Mouse (Mus musculus): Measurements from ENCODE around the gene Olfr430.
"Not testable (repeated sequence)": the region's sequence is repeated elsewhere in the genome, so short reads cannot be mapped to it uniquely, and the experiment has no call there.

Olfr430 gene

DNA sequence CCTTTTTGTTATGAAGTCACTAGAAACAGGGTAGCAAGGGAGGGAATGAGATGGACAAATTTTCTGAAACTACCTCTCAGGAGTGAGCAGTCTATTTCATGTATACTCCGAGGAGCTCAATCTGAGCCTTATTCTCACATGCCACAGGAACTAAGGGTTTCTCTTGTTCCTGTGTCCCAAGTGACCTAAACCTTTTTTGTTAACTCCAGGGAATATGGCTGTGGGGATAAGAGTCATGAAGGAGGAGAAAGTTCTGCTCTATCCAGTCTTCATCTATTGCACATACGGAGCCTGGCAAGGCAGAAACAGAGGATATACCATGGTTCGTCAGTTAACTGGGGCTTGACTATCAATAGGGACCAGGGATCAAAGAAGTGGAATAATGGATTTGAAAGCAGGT, at the start of gene Olfr430:
Olfr430 (plus strand) TSS at position 301 of the 400 bp plus-strand sequence.
- DNase-seq (ENCODE audit: low read depth, low spot score) = no peak

DNA sequence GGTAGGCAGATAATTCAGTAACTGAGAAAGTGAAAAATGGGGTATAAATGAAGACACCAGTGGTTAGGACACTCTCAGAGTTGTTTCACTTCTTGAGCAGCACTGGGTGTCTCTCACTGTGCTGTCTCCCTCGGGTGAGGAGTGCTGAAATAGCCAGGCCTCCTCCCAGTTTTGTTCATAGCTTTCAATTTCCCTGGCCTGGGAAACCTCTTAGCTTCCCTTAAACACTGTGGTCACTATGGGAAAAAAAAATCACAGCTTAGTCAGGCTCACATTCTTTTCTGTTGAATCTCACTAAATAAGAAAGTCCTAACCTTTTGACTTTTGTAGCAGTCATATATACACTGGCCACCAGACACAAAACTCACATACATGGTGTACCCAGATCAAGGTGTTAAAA, 34.7 kb upstream of the Olfr430 start, which contains the start of gene Ifi205:
Ifi205 (minus strand) TSS at position 113 of the 400 bp plus-strand sequence.
- DNase-seq (ENCODE audit: low read depth, low spot score) = peak; percentile 73

DNA sequence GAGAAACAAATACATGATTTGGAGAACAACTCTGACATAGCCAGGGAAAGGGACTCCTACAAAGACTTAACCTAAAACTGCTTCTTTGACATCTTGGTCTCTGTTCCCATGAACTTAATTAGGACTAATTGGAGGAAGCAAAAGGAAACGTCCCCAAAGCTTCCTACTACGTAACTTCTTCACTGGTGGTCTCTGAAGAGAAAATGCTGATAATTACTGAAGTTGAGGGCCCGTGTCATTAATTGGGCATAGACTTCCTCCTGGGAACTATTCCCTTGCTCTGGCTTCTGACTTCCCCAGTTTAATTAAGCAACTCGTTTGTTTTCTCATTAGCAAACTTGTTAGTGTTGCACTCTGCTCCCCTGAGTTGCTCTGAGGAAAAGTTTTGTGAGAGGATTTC, 30.6 kb upstream of the Olfr430 start:
- DNase-seq (ENCODE audit: low read depth, low spot score) = no peak

DNA sequence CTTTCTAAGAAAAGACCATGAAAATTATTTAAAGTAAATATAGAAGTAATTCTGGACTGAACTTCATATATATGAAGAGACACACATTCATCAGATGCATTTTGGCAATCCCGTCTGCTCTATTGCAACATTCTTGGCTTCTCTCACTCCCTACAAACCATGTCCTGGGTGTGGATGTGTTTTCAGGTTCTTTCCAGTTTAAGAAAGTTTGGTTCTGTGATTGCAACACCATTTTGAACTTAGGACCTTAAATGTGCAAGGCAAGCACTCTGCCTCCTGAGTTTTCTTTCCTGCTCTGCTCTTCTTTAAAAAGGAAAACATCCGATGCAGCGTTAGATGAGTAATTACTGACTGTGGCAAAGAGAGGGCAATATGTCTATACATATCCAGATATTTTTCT, 27.9 kb upstream of the Olfr430 start:
- DNase-seq (ENCODE audit: low read depth, low spot score) = peak; percentile 60

DNA sequence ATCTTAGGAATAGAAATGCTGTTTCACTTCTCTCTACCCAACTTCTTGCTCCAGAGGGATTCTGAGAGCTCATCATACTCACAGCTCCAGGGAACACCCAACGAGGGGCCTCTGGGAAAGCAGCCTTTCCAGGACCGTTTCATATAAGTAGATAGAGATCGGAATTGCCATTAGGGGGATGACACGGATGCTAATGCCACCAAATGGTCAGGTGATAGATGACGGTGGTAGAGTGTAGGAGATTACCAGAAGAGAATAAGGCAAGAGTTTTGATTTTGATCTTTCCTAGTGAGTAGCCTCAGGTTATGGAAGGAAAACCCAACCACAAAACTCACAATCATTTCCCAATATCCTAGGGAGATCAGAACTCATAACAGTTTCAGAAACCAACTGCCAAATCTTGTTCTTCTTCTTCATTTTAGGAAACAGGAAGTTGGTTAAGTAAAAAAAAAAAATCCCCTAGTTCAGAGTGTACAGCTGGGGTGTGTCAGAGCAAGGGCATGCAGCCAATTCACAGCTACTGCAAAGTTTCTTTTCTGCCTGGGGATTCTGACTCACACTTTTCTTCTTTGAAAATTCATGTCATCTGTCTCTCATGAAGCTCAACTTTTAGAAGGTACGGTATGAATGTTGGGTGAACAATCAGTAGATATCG, 25.8 kb upstream of the Olfr430 start, which contains the start of gene Olfr433:
Olfr433 (plus strand) TSS at position 183 of the 655 bp plus-strand sequence.
- peak; percentile 77 for DNase-seq (ENCODE audit: low read depth, low spot score)

DNA sequence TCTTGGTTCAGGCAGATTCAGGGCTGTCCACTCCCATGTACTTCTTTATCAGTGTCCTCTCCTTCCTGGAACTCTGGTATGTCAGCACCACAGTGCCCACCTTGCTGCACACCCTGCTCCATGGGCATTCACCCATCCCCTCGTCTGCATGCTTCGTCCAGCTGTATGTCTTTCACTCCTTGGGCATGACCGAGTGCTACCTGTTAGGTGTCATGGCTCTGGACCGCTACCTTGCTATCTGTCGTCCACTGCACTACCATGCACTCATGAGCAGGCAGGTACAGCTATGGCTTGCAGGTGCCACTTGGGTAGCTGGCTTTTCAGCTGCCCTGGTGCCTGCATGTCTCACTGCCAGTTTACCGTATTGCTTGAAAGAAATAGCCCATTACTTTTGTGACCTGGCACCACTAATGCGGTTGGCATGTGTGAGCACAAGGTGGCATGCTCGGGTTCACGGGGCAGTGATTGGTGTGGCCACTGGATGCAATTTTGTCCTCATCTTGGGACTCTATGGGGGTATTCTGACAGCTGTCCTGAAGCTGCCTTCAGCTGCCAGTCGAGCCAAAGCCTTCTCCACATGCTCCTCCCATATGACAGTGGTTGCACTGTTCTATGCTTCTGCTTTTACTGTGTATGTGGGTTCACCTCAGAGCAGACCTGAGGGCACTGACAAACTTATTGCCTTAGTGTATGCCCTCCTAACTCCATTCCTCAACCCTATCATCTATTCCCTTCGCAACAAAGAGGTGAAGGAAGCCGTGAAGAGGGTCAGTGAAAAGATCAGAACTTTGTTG, 24.1 kb upstream of the Olfr430 start:
- DNase-seq (ENCODE audit: low read depth, low spot score) = not testable (repeated sequence)

DNA sequence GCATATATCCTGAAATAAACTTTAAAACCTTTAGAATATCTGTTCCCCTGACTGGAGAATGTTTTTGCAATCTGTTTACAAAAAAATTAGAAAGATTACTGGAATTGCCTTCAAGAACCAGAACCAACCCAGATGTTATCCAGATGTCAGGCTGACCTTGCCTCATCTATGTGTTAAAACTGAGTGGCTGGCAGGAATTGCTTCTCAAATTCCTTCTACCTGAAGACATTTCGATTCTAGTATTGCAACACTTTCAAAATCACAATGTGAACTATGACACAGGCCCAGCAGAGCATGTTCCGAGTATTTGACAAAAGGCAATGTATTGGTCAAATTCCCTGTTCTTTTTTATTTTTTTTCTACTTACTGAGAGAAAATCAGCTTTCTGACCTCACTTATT, 22.0 kb upstream of the Olfr430 start:
- peak; percentile 81 for DNase-seq (ENCODE audit: low read depth, low spot score)

DNA sequence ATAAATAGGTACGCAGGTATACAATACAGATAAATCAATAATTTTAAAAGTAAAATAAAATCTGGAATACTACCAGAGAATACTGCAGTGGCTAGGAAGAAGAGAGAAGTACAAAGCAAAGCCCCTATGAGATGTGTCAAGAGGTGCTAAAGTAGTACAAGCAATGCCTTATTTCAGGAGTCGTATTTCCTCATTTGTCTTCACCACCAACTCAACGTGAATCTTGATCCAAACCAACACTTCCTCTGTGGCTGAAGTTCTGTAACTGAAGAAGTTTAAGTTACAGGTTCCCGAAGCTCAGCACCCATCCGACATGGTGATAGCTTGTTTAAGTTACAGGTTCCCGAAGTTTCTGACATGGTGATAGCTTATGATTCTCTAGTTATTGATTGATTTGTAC, 18.2 kb upstream of the Olfr430 start:
- DNase-seq (ENCODE audit: low read depth, low spot score) = not testable (repeated sequence)

DNA sequence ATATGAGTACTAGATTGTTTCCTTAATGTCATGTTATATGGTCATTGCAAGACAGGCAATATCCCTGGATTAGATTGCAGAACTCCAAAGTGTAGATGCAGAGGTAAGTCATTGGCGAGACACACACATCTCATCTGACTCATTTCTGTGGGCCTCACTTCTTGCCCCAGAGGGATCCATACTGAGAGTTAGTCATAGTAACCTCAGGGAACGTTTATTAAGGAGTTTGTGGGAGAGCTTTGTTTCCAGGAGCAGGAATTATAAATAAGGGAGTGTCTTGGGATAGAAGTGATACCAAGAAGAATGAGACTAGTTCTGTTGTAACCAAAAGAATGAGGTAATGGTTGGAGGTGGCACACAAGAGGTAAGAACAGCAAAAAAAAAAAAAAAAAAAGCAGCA, 17.5 kb upstream of the Olfr430 start, which contains the start of gene Olfr432:
Olfr432 (plus strand) TSS at position 313 of the 400 bp plus-strand sequence.
- peak; percentile 50 for DNase-seq (ENCODE audit: low read depth, low spot score)

DNA sequence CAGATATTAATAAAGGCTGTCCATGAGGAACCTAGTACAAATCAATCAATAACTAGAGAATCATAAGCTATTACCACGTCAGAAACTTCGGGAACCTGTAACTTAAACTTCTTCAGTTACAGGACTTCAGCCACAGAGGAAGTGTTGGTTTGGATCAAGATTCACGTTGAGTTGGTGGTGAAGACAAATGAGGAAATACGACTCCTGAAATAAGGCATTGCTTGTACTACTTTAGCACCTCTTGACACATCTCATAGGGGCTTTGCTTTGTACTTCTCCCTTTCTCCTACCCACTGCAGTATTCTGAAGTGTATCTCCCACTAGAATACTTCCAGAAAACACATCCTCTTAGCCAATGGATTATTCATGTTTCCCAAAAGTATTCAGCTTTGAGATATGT, 17.0 kb upstream of the Olfr430 start:
- not testable (repeated sequence) for DNase-seq (ENCODE audit: low read depth, low spot score)

DNA sequence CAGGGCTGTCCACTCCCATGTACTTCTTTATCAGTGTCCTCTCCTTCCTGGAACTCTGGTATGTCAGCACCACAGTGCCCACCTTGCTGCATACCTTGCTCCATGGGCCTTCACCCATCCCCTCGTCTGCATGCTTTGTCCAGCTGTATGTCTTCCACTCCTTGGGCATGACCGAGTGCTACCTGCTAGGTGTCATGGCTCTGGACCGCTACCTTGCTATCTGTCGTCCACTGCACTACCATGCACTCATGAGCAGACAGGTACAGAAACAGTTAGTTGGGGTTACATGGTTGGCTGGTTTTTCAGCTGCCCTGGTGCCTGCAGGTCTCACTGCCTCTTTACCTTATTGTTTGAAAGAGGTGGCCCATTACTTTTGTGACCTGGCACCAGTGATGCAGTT, 15.9 kb upstream of the Olfr430 start:
- no peak for DNase-seq (ENCODE audit: low read depth, low spot score)

DNA sequence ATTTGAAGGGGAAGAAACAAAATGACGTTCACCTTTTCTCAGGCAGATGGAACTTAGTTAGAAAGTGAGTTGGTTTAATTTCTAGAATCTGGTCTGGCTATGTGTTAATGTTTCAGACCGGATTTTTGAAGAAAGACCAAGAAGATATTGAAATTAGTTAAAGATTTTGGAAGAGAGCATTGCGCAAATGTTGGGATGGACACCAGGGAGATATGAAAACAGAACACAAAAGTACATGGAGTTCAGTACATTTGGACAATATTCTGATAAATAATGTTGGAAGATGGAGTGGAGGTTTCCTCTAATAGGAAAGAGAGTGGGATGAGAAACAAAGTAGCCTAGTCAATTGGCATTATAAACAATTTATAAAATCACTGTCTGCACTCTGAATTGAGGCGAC, 14.9 kb upstream of the Olfr430 start:
- DNase-seq (ENCODE audit: low read depth, low spot score) = peak; percentile 63

DNA sequence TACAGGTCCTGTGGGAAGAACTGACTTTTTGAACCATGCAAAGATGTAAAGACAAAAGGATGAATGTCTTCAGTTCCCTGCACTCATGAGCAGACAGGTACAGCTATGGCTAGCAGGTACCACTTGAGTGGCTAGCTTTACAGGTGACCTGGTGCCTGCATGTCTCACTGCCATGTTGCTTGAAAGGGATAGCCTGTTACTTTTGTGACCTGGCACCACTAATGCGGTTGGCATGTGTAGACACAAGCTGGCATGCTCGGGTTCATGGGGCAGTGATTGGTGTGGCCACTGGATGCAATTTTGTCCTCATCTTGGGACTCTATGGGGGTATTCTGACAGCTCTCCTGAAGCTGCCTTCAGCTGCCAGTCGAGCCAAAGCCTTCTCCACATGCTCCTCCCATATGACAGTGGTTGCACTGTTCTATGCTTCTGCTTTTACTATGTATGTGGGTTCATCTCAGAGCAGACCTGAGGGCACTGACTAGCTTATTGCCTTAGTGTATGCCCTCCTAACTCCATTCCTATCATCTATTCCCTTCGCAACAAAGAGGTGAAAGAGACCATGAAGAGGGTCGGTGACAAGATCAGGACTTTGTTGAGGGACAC, 14.4 kb upstream of the Olfr430 start:
- no peak for DNase-seq (ENCODE audit: low read depth, low spot score)

DNA sequence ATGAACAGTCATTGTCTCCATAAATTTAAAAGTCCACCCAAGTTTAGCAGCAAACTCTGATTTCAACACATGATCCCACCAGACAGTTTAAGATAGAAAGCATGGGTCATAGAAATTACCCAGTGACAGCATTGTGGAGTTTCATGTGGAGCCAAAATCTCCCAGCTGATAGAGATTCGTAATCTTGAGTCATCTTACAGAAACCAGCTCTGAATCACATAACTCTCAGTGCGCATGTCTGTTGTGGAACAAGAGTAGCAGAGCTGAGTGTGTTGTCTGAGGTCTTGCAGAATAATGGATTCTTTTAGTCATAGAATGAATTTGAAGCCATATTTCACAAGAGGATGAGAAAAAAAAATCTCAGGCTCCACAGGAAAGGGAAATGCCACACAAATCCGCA, 13.4 kb upstream of the Olfr430 start:
- peak; percentile 62 for DNase-seq (ENCODE audit: low read depth, low spot score)

DNA sequence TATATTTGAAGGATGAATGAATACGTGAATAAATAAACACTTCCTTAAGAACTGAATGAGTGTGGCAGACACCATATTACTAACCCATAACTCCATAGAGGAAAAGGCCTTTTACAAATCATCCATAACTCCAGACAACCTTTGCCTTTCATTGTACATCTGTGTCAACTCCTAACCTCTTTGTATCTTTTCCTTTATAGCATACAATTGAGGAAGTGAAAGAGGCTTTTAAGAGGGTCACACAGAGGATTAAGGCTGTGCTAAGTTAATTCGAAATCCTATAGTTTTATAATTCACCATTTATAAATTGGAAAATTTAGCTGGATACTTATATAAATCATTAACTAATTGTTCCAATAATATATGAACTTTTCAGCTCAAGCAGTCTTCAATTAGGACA, 11.2 kb upstream of the Olfr430 start:
- DNase-seq (ENCODE audit: low read depth, low spot score) = no peak

DNA sequence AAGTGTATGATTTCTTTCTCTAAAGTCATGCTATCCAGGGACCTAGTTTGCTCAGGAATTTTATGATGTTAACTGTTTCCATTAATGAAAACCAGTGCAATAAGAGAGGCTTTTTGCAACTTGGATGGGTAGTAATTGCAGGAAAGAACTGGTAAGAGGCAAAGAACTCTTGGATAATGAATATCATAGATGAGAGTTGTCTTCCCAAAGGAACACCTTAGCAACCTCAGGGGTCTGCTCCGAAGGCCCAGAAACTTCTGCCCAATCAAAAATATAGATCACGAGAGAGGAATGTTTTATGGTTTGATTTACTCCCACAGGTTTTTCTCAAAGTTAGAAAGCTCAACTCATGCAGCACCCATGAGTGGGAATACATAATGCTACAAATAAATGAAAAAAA, 17.6 kb downstream of the Olfr430 start, which contains the start of gene Olfr429:
Olfr429 (plus strand) TSS at position 301 of the 400 bp plus-strand sequence.
- DNase-seq (ENCODE audit: low read depth, low spot score) = no peak

DNA sequence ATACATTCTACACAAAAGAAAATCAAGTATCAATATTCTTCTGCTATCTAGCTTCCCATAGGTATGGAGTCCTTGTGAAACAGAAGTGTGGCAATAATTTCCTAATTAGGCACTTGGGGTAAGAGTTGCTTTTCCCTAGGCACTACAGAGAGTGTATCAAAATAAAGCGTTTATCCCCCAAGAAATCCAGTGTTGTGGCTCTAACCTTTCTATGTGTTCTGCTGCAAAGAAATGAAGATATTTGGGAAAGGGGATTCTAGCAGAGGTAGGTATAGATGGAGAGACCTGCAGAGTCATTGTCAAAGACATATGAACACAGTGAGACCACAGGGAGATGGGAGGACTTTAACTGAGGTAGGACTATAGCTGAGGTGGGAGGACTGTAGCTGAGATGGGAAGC, 30.2 kb downstream of the Olfr430 start, which contains the start of gene Olfr427:
Olfr427 (plus strand) TSS at position 301 of the 400 bp plus-strand sequence.
- DNase-seq (ENCODE audit: low read depth, low spot score) = no peak

DNA sequence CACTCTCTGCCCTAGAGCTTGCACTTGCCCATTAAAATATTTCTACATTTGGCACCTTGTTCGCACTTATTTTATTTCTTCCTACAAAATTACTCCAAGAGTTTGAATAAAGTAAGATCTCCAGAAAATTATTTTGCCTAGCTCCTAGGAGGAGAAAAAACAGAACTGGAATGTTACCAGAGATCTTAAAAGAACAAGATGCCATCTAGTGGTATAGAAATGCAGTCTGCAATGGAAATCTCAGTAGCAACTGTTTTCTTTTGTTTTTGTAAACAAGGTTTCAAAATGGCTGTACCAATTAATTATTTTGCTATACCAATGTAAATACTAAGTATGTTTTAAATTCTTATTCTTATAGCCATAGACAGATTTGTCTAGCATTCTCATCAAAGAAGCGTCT, 37.3 kb downstream of the Olfr430 start:
- peak; percentile 3 for DNase-seq (ENCODE audit: low read depth, low spot score)

DNA sequence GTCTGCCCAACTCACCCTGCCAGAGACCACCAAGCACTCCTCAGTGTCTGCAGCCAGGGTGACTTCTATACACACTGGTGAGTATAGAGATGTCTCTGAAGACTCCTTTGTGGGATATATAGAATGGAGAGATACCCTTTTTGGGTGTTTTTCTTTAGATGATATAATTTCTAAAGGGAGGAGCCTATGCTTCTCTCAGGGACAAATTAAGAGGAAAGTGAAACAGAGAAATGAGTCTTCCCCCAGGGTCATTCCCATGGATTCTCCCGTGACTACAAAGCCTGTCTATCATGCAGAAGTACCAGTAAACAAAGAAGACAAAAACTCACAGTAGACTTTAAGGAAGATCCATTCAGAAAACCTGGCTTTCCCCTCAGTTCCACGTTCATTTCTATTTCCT, 54.7 kb downstream of the Olfr430 start, which contains the start of gene Olfr231:
Olfr231 (minus strand) TSS at position 101 of the 400 bp plus-strand sequence.
- DNase-seq (ENCODE audit: low read depth, low spot score) = no peak
